Mouse (Mus musculus) cortical plate, adult 2 months (tissue): ENCODE data around the gene Churc1. TPM values are rescaled to one million over a fixed set of nuclear protein-coding genes. Genes with fewer than 3 reads are reported as not detected.
"Not testable (repeated sequence)": the region's sequence is repeated elsewhere in the genome, so short reads cannot be mapped to it uniquely, and the experiment has no call there.

Source experiments
- H3K27ac ChIP-seq: fragments of 200-500 bp; 2 replicates; pipeline ENCODE4 v1.5.1; 2012; ENCODE audit warnings: low read length, control low read depth, inconsistent platforms; ENCODE audit not compliant: insufficient read depth
- H3K4me1 ChIP-seq: fragments of 200-500 bp; 2 replicates; pipeline ENCODE4 v1.6.1; 2011; ENCODE audit warnings: low read length; ENCODE audit not compliant: control insufficient read depth, insufficient read depth
- H3K4me3 ChIP-seq: fragments of 200-500 bp; 2 replicates; pipeline ENCODE4 v1.5.1; 2011; ENCODE audit warnings: mild to moderate bottlenecking, low read length, control low read depth; ENCODE audit not compliant: insufficient read depth
- CTCF ChIP-seq: fragments of 200-500 bp; IDR thresholded peaks from 2 replicates; pipeline ENCODE4 v1.5.1; 2011; ENCODE audit warnings: mild to moderate bottlenecking, control low read depth, low read length; ENCODE audit not compliant: insufficient read depth; ENCODE audit errors: extremely low read depth
- POLR2A ChIP-seq: fragments of 200-500 bp; IDR thresholded peaks from 2 replicates; pipeline ENCODE4 v1.6.1; 2011; ENCODE audit warnings: mild to moderate bottlenecking, low read length, control low read depth; ENCODE audit not compliant: insufficient read depth; ENCODE audit errors: extremely low read depth
- polyA plus RNA-seq: library from polyadenylated mRNA; depleted of rRNA; stranded (reverse); fragments of >200 nt; gene quantifications from 2 replicates; pipeline ENCODE4 v1.2.3, GENCODE M21; 2012

The Churc1 gene
- polyA plus RNA-seq, 1 experiment, result 101 TPM

- Histone ChIP-seq H3K4me3 (no peak overlapping the region), H3K27ac (no peak overlapping the region), H3K4me1 (no peaks in the 10 kb centered on the region)
- no peak for TF ChIP-seq CTCF
- no peak for TF ChIP-seq POLR2A
These were observed 9.3 kb downstream of the Churc1 start for GRCm38 (mm10) chr12:76774652-76775051.

DNA sequence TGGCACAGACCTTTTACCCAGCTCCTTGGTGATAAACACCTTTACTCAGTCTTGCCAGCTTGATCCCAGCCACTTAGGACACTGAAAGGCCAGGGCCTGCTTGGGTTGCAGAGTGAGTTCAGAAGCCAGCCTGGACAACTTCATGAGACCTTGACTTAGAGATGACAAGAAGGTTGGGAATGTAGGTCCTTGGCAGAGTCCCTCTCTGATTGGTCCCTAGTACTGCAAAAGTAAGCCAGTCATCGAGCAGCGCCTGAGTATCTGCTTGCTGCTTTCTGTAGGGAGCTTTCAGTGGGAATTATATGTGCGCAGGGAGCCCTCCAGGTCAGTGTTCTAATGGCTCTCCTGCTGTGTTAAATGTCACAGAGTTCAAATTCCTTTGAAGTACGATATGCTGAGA lies 9.8 kb downstream of the Churc1 start:
- Histone ChIP-seq H3K4me1 (no peaks in the 10 kb centered on the region), H3K27ac (no peak overlapping the region), H3K4me3 (no peak overlapping the region)
- no peak for TF ChIP-seq POLR2A
- no peak for TF ChIP-seq CTCF

- H3K4me1 ChIP-seq, result no peaks in the 10 kb centered on the region
- TF ChIP-seq CTCF, result no peak
- no peak overlapping the region for H3K4me3 ChIP-seq
- H3K27ac ChIP-seq, result no peak overlapping the region
These were observed 11.6 kb downstream of the Churc1 start for GRCm38 (mm10) chr12:76776898-76777297.

DNA sequence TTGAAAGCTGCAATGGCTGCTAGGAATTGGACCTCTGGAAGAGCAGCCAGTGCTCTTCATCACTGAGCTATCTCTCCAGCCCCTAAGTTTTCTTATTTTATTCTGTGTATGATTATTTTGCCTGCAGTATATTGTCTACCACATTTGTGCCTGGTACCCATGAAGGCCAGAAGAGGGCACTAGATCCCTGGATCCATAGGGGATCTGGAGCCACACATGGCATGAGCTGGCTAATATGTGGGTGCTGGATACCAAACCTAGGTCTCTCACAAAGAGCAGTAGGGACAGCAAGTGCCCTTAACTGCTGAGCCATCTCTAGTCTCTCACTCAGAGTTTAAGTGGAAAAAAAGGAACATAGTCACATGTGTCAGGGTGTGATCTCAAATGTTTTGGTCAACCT lies 12.5 kb downstream of the Churc1 start:
- no peak for TF ChIP-seq CTCF
- TF ChIP-seq POLR2A, result no peak
- Histone ChIP-seq H3K27ac (no peak overlapping the region), H3K4me1 (no peaks in the 10 kb centered on the region)

DNA sequence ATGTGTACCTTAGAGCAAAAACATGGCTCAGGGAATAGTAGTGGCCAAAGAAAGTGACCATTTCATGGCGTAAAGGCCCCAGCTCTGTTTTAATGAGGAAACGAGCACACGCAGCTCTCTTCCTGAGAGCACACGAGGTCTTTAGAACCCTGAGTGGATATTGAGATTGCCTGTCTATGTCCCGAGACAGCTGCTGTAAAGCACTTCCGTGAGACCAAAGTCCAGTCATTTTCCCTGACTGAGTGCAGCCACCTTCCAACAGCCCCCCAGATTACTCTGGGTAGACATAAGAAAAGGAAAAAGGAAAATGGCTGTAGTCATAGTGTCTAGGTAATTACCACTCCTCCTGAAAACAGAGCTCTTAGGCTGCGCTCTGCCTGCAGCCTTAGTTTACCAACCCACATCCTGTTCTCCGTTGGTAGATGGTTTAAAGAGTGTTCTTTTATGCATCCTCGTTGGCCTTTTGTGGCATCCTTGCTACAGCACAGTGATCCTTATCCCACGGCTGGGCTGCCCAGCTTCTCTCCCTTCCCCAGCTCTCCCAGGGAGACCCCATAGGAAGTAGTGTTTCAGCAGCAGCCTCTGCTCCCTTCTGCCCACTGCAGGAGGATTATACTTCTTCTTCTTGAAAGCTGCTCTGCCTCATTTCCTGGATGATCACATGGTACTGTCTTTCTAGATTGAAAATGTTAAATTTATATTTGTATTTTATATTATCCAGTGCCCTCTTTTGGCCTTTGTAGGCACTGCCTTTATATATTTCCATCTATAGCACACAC lies 13.2 kb downstream of the Churc1 start:
- TF ChIP-seq POLR2A (no peak), CTCF (no peak)
- no peak overlapping the region for H3K27ac ChIP-seq
- no peaks in the 10 kb centered on the region for H3K4me1 ChIP-seq
- H3K4me3 ChIP-seq, result no peak overlapping the region

More for the DNA sequence above, 12.5 kb downstream of the Churc1 start:
- no peak overlapping the region for H3K4me3 ChIP-seq

DNA sequence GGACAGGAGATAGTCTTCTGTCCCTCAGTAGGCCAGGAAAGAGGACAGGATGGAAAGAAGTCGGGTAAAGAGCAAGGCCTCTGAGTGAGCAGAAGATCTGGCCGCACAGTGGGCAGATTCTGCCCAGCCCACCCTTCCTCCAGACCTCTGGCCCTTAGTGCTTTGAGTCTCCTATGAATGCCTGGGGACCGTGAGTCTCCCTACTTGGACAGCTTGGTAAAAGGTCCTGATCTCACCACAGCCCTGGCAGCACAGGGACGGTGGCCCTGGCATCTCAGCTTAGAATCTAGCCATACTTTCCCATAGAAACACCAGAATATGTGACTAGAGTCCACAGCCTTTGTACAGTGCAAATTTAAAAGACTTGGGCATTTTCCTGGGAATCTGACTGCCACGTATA lies 14.6 kb downstream of the Churc1 start:
- no peak for TF ChIP-seq CTCF
- no peak for TF ChIP-seq POLR2A
- H3K27ac ChIP-seq, result no peak overlapping the region
- H3K4me1 ChIP-seq, result no peaks in the 10 kb centered on the region
- no peak overlapping the region for H3K4me3 ChIP-seq

- no peak overlapping the region for H3K27ac ChIP-seq
- no peaks in the 10 kb centered on the region for H3K4me1 ChIP-seq
- no peak overlapping the region for H3K4me3 ChIP-seq
- TF ChIP-seq POLR2A (no peak), CTCF (no peak)
These were observed 15.5 kb downstream of the Churc1 start for GRCm38 (mm10) chr12:76780639-76781468.

GRCm38 (mm10) chr12:76784056-76784619 lies 18.8 kb downstream of the Churc1 start:
- TF ChIP-seq CTCF, result no peak
- TF ChIP-seq POLR2A, result no peak
- Histone ChIP-seq H3K27ac (no peak overlapping the region), H3K4me1 (no peaks in the 10 kb centered on the region), H3K4me3 (no peak overlapping the region)

DNA sequence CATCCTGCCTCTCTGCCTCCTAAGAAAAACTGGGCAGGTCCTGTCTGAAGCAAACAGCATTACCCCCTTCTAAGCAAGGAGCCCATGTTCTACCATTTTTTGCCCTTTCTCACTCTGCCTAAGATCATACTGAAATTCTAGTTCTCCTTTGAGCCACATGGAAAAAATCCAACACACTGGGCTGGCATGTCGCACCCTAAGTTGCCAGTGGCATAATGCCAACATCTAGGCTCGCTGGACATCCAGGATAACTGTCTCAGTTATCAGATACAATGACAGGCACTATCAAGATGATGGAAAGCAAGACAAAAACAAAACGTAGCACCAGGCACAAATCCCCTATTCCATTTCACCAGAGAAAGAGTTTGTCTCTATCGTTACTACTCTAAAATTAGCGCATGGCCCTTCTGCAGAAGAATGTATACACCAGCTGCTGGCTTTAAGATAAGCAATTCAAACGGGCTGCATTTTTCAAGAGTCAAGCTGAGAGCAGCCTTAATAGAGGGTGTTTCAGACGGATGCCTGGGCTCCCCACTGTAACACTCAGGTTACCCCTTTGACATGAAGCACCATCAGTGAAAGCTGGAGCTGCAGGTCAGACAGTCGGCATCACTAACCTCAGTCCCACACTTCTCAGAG lies 25.2 kb downstream of the Churc1 start:
- Histone ChIP-seq H3K4me1 (peaks cover 6% of the 10 kb centered on the region), H3K4me3 (no peak overlapping the region), H3K27ac (no peak overlapping the region)
- TF ChIP-seq POLR2A (no peak), CTCF (no peak)

DNA sequence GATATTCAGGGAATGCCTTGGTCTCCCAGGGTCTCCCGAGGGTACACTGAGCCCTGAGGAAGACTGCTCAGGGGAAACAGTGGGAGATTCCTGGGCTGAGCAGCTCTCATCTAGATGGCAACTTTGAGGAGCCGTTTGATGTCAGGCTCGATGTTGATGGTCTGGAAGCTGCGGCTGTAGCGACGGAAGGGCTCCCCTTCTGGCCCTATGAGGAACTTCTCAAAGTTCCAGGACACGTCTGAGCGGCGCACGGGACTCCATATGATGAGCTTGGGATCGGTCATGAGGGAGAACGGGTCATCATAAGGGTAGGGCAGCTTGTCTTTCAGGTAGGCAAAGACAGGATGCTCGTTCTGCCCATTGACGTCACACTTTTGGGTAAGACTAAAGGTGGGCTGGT lies 27.2 kb downstream of the Churc1 start:
- not testable (repeated sequence) for H3K4me1 ChIP-seq, H3K4me3 ChIP-seq, H3K27ac ChIP-seq
